In the genomic region with DNA sequence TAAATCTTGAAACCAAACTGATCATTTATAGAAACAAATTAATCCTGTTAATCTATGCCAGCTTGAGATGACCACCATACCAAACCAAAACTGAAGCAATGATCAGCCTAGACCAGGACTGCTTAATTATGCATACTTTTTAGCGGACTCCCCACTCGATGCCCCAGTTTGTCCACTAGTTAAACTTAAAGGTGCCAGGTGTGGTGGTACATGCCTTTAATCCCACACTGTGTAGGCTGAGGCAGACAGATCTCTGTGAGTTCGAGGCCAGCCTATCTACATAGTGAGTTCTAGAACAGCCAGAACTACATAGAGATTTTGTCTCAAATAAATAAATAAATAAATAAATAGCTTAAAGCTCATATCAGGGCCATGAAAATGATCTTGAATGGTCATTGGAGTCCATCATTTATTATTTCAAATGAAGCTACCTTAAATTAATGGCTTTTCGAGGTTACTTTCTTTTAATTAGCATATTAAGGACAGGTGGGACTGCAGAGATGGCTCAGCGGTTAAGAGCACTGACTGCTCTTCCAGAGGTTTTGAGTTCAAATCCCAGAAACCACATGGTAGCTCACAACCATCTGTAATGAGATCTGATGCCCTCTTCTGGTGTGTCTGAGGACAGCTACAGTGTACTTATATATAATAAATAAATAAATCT, we compare ENCODE assay signal across 8 mouse cellular contexts. TPM values are rescaled to one million over a fixed set of nuclear protein-coding genes. Genes with fewer than 3 reads are reported as not detected.
A peak's percentile ranks its signal among the peaks of the same experiment; 100 is the strongest.
DNase-seq lines count a peak whose midpoint lies in the region; ATAC-seq and TF ChIP-seq lines count a peak whose summit lies in the region.
"Had no signal": no experiment of that assay in that cellular context is flagged by ENCODE, and none has a peak within 500 bp of the region (broad histone marks: within the 10 kb centered on the region; RNA-seq: fewer than 3 reads in every experiment).

No protein-coding gene starts in this region.

- peaks cover 13% of the 10 kb centered on the region for H3K4me1 ChIP-seq in forebrain, embryonic 15.5 days
- no peaks in the 10 kb centered on the region for H3K4me1 ChIP-seq in intestine, postnatal 0 days (replicated peaks; ENCODE audit: control insufficient read depth, insufficient read depth, low read length)
- H3K4me1 ChIP-seq in neural tube, embryonic 14.5 days (ENCODE audit: control insufficient read depth, insufficient read depth, low read length) = peaks cover 9% of the 10 kb centered on the region; the same call in 1 of the 2 replicates

- ATAC-seq in forebrain, embryonic 15.5 days (replicated peaks) = peak; percentile 4; the same call in 1 of the 2 replicates
- ATAC-seq in intestine, postnatal 0 days = no peak
- ATAC-seq in neural tube, embryonic 14.5 days (ENCODE audit: low read depth) = 0 out of 2 replicates have a peak, but pooled peaks have one; percentile 8
- no peak for ATAC-seq in CD4-positive, CD25-positive, alpha-beta regulatory T cell, adult 4 months

- no peak for DNase-seq in left cerebral cortex, adult 2 months (ENCODE audit: extremely low spot score in 1 of 2, low spot score in 2 of 2)
- DNase-seq in left cerebral cortex, postnatal 36 days (ENCODE audit: low spot score in 2 of 2) = no peak
- DNase-seq in left cerebral cortex, postnatal 10 days (ENCODE audit: extremely low spot score in 1 of 2, low spot score in 2 of 2) = no peak

- intact Hi-C loops in left cerebral cortex, adult 2 months (cut with DNase I) = loop anchor here (5.0 kb wide), 1 partner anchor 417 kb away; no protein-coding TSS in a partner anchor
- intact Hi-C loops in left cerebral cortex, postnatal 36 days (cut with DNase I) = loop anchor here (5.0 kb wide), 1 partner anchor 417 kb away; no protein-coding TSS in a partner anchor
- intact Hi-C loops in left cerebral cortex, postnatal 10 days (cut with DNase I) = loop anchor here (5.0 kb wide), 1 partner anchor 412 kb away; no protein-coding TSS in a partner anchor

- peaks cover 18% of the 10 kb centered on the region; the same call in 1 of the 2 replicates for H3K36me3 ChIP-seq in forebrain, embryonic 15.5 days
- H3K36me3 ChIP-seq in intestine, postnatal 0 days (ENCODE audit: control insufficient read depth, insufficient read depth) = peaks cover 5% of the 10 kb centered on the region; the same call in 1 of the 2 replicates
- no peaks in the 10 kb centered on the region for H3K36me3 ChIP-seq in neural tube, embryonic 14.5 days (ENCODE audit: control insufficient read depth, insufficient read depth, low read length)

- peak overlapping the region; percentile 66 for H3K4me3 ChIP-seq in left cerebral cortex, adult 2 months
- no peak overlapping the region; the same call in 1 of the 2 replicates for H3K4me3 ChIP-seq in forebrain, embryonic 15.5 days
- no peak overlapping the region for H3K4me3 ChIP-seq in intestine, postnatal 0 days (ENCODE audit: low read depth, low read length)
- H3K4me3 ChIP-seq in neural tube, embryonic 14.5 days (ENCODE audit: low read depth, low read length) = no peak overlapping the region

- WGBS in forebrain, embryonic 15.5 days = 93% methylated on average over 5 of the region's 5 CpGs
- 89% methylated on average over 5 of the region's 5 CpGs for WGBS in intestine, postnatal 0 days
- 93% methylated on average over 5 of the region's 5 CpGs for WGBS in neural tube, embryonic 14.5 days

- no peaks in the 10 kb centered on the region for H3K9me3 ChIP-seq in forebrain, embryonic 15.5 days
- no peaks in the 10 kb centered on the region for H3K9me3 ChIP-seq in intestine, postnatal 0 days (ENCODE audit: control insufficient read depth)
- no peaks in the 10 kb centered on the region for H3K9me3 ChIP-seq in neural tube, embryonic 14.5 days (ENCODE audit: control insufficient read depth, low read length)

- peak overlapping the region; percentile 67 for H3K4me2 ChIP-seq in forebrain, embryonic 15.5 days (replicated peaks)
- H3K4me2 ChIP-seq in intestine, postnatal 0 days (replicated peaks; ENCODE audit: low read depth) = peak overlapping the region; percentile 90
- H3K4me2 ChIP-seq in neural tube, embryonic 14.5 days (ENCODE audit: low read depth, low read length) = peak overlapping the region; percentile 85

- no peak overlapping the region for H3K27ac ChIP-seq in left cerebral cortex, adult 2 months
- no peak overlapping the region for H3K27ac ChIP-seq in forebrain, embryonic 15.5 days (replicated peaks)
- H3K27ac ChIP-seq in intestine, postnatal 0 days (ENCODE audit: low read depth, low read length) = no peak overlapping the region
- H3K27ac ChIP-seq in neural tube, embryonic 14.5 days (ENCODE audit: low read depth, low read length) = no peak overlapping the region

- no peak; the same call in 1 of the 2 replicates for TF ChIP-seq CTCF in left cerebral cortex, adult 2 months (IDR thresholded peaks at IDR 0.05)
- TF ChIP-seq CTCF in intestine, postnatal 0 days (IDR thresholded peaks at IDR 0.05; ENCODE audit: low read depth) = no peak

- 0 out of 2 replicates have a peak, but pooled peaks cover 3% of the 10 kb centered on the region for H3K27me3 ChIP-seq in forebrain, embryonic 15.5 days
- no peaks in the 10 kb centered on the region for H3K27me3 ChIP-seq in intestine, postnatal 0 days (replicated peaks; ENCODE audit: control insufficient read depth, insufficient read depth, low read length)
- H3K27me3 ChIP-seq in neural tube, embryonic 14.5 days (ENCODE audit: control insufficient read depth, insufficient read depth, low read length) = no peaks in the 10 kb centered on the region

- H3K9ac ChIP-seq in forebrain, embryonic 15.5 days (replicated peaks) = no peak overlapping the region
- H3K9ac ChIP-seq in intestine, postnatal 0 days (ENCODE audit: low read depth, low read length) = no peak overlapping the region
- H3K9ac ChIP-seq in neural tube, embryonic 14.5 days (replicated peaks; ENCODE audit: low read depth, low read length) = no peak overlapping the region

RNA-seq across cellular contexts. Expression of a gene that starts 0.8 kb away (rescaled TPM):
- total RNA-seq in left cerebral cortex, adult 2 months (2021) = 10 to 100 TPM; 36.8 to 37.9 TPM
- 10 to 100 TPM; 40.6 to 42.7 TPM for total RNA-seq in left cerebral cortex, postnatal 36 days (2021)
- polyA plus RNA-seq in forebrain, embryonic 15.5 days (2015; fragmentation: Nextera tagmentation; extraction: Ambion mirVana) = 39.9 and 42.9 TPM in 2 replicates
- polyA plus RNA-seq in intestine, postnatal 0 days (2015; fragmentation: Nextera tagmentation; extraction: Ambion mirVana) = 54.0 and 54.7 TPM in 2 replicates
- 50.1 and 54.2 TPM in 2 replicates for polyA plus RNA-seq in neural tube, embryonic 14.5 days (2014; fragmentation: Nextera tagmentation; extraction: Ambion mirVana)
- polyA plus RNA-seq in CD4-positive, CD25-positive, alpha-beta regulatory T cell, adult 4 months (2017; shearing (Covaris generic)) = 10 to 100 TPM; 39.7 to 40.2 TPM
- 10 to 100 TPM; 48.3 to 50.1 TPM for total RNA-seq in left cerebral cortex, postnatal 10 days (2021)

RNA-seq across cellular contexts. Expression of a gene that starts 22.0 kb away (rescaled TPM):
- not detected for total RNA-seq in left cerebral cortex, adult 2 months (2021)
- not detected for total RNA-seq in left cerebral cortex, postnatal 36 days (2021)
- polyA plus RNA-seq in forebrain, embryonic 15.5 days (2015; fragmentation: Nextera tagmentation; extraction: Ambion mirVana) = not detected in 2 replicates
- not detected in 2 replicates for polyA plus RNA-seq in intestine, postnatal 0 days (2015; fragmentation: Nextera tagmentation; extraction: Ambion mirVana)
- not detected in 2 replicates for polyA plus RNA-seq in neural tube, embryonic 14.5 days (2014; fragmentation: Nextera tagmentation; extraction: Ambion mirVana)
- not detected for polyA plus RNA-seq in CD4-positive, CD25-positive, alpha-beta regulatory T cell, adult 4 months (2017; shearing (Covaris generic))
- total RNA-seq in left cerebral cortex, postnatal 10 days (2021) = not detected
- total RNA-seq: left cerebral cortex, postnatal 25 days had no signal

RNA-seq across cellular contexts. Expression of a gene that starts 49.8 kb away (rescaled TPM):
- total RNA-seq in left cerebral cortex, adult 2 months (2021) = 10 to 100 TPM; 30.9 to 31.4 TPM
- 10 to 100 TPM; 22.9 to 30.1 TPM for total RNA-seq in left cerebral cortex, postnatal 36 days (2021)
- 11.8 and 13.2 TPM in 2 replicates for polyA plus RNA-seq in forebrain, embryonic 15.5 days (2015; fragmentation: Nextera tagmentation; extraction: Ambion mirVana)
- polyA plus RNA-seq in intestine, postnatal 0 days (2015; fragmentation: Nextera tagmentation; extraction: Ambion mirVana) = 125 and 137 TPM in 2 replicates
- polyA plus RNA-seq in neural tube, embryonic 14.5 days (2014; fragmentation: Nextera tagmentation; extraction: Ambion mirVana) = 13.2 and 16.9 TPM in 2 replicates
- polyA plus RNA-seq in CD4-positive, CD25-positive, alpha-beta regulatory T cell, adult 4 months (2017; shearing (Covaris generic)) = 1 to 10 TPM; 2.5 to 2.6 TPM
- 10 to 100 TPM; 17.7 to 17.8 TPM for total RNA-seq in left cerebral cortex, postnatal 10 days (2021)

Comparison
In these comparisons a context has a peak if more than half of its experiments do, and no peak if none do; other contexts are left out.
1. ATAC-seq: peak in forebrain, embryonic 15.5 days (single experiment) and neural tube, embryonic 14.5 days (single experiment); none in intestine, postnatal 0 days (single experiment) and CD4-positive, CD25-positive, alpha-beta regulatory T cell, adult 4 months (single experiment).
2. Peak in every context shown above with its lines, with median percentiles within 50 percentile points of each other: H3K4me2 ChIP-seq.